Mouse (Mus musculus): ENCODE data around the gene 1700001F09Rik.
"Not testable (repeated sequence)": the region's sequence is repeated elsewhere in the genome, so short reads cannot be mapped to it uniquely, and the experiment has no call there.

Gene 1700001F09Rik

GRCm38 (mm10) chr14:43347711-43348110 is at the start of gene 1700001F09Rik:
Gene 1700001F09Rik (minus strand): TSS chr14:43347811.
- DNase-seq, result not testable (repeated sequence)

GRCm38 (mm10) chr14:43361713-43362112 is 14.1 kb upstream of the 1700001F09Rik start:
- not testable (repeated sequence) for DNase-seq

GRCm38 (mm10) chr14:43359246-43359645 is 11.6 kb upstream of the 1700001F09Rik start:
- not testable (repeated sequence) for DNase-seq

GRCm38 (mm10) chr14:43357496-43357895 is 9.9 kb upstream of the 1700001F09Rik start:
- not testable (repeated sequence) for DNase-seq

GRCm38 (mm10) chr14:43352944-43353343 is 5.3 kb upstream of the 1700001F09Rik start:
- not testable (repeated sequence) for DNase-seq

GRCm38 (mm10) chr14:43337646-43338045 is 10.0 kb downstream of the 1700001F09Rik start:
- not testable (repeated sequence) for DNase-seq

- DNase-seq, result not testable (repeated sequence)
These were observed 16.2 kb downstream of the 1700001F09Rik start for GRCm38 (mm10) chr14:43331362-43331880.

- not testable (repeated sequence) for DNase-seq
These were observed 19.0 kb downstream of the 1700001F09Rik start for GRCm38 (mm10) chr14:43328603-43329002.

- DNase-seq, result not testable (repeated sequence)
These were observed 28.1 kb downstream of the 1700001F09Rik start for GRCm38 (mm10) chr14:43319516-43319915.

GRCm38 (mm10) chr14:43293503-43293902 is 54.1 kb downstream of the 1700001F09Rik start, which contains the start of gene Gm8127:
Gene Gm8127 (minus strand): TSS chr14:43293832.
- not testable (repeated sequence) for DNase-seq

All from cerebellum, adult 11 months (tissue).